Mouse (Mus musculus): ENCODE results near the gene Hnf1a. TPM values are rescaled to one million over a fixed set of nuclear protein-coding genes. Genes with fewer than 3 reads are reported as not detected.

The Hnf1a gene
- total and polyA plus RNA-seq, 2 experiments from 2014 or later, result not detected

- DNase-seq (ENCODE audit: low spot score) (no peak), ATAC-seq (ENCODE audit: insufficient read depth, low read depth) (no peak)
- 85% methylated on average over 9 of the region's 9 CpGs for WGBS
- TF ChIP-seq EP300 (IDR thresholded peaks at IDR 0.05; ENCODE audit: low read depth) (no peak), CTCF (IDR thresholded peaks at IDR 0.05; ENCODE audit: low read depth) (no peak)
- H3K36me3 ChIP-seq (replicated peaks; ENCODE audit: control insufficient read depth, insufficient read depth, low read length), result no peaks in the 10 kb centered on the region
- H3K9me3 ChIP-seq (replicated peaks; ENCODE audit: control insufficient read depth, low read length), result no peaks in the 10 kb centered on the region
- no peak overlapping the region for H3K27ac ChIP-seq (ENCODE audit: low read depth)
- H3K27me3 ChIP-seq (ENCODE audit: control insufficient read depth, insufficient read depth, low read length), result peaks cover 31% of the 10 kb centered on the region
- H3K9ac ChIP-seq (replicated peaks; ENCODE audit: low read depth, low read length), result no peak overlapping the region
- H3K4me2 ChIP-seq (ENCODE audit: low read depth, low read length), result no peak overlapping the region
- no peaks in the 10 kb centered on the region for H3K4me1 ChIP-seq (ENCODE audit: control insufficient read depth, insufficient read depth)
- H3K4me3 ChIP-seq (ENCODE audit: low read depth, low read length), result no peak overlapping the region
These were observed 1.3 kb upstream of the Hnf1a start for GRCm38 (mm10) chr5:114972201-114972600.

- Histone ChIP-seq H3K9ac (replicated peaks; ENCODE audit: low read depth, low read length) (no peak overlapping the region), H3K36me3 (replicated peaks; ENCODE audit: control insufficient read depth, insufficient read depth, low read length) (no peaks in the 10 kb centered on the region), H3K4me2 (ENCODE audit: low read depth, low read length) (no peak overlapping the region), H3K4me1 (ENCODE audit: control insufficient read depth, insufficient read depth) (peaks cover 9% of the 10 kb centered on the region), H3K9me3 (replicated peaks; ENCODE audit: control insufficient read depth, low read length) (no peaks in the 10 kb centered on the region), H3K27me3 (ENCODE audit: control insufficient read depth, insufficient read depth, low read length) (peaks cover 31% of the 10 kb centered on the region), H3K27ac (ENCODE audit: low read depth) (no peak overlapping the region), H3K4me3 (ENCODE audit: low read depth, low read length) (no peak overlapping the region)
- DNase-seq (ENCODE audit: low spot score) (no peak), ATAC-seq (ENCODE audit: insufficient read depth, low read depth) (no peak)
- TF ChIP-seq CTCF (IDR thresholded peaks at IDR 0.05; ENCODE audit: low read depth) (no peak), EP300 (IDR thresholded peaks at IDR 0.05; ENCODE audit: low read depth) (no peak)
- WGBS, result 54% methylated on average over 13 of the region's 13 CpGs
These were observed 1.2 kb downstream of the Hnf1a start for GRCm38 (mm10) chr5:114969609-114970215.

GRCm38 (mm10) chr5:114969064-114969463 is 1.8 kb downstream of the Hnf1a start:
- TF ChIP-seq EP300 (IDR thresholded peaks at IDR 0.05; ENCODE audit: low read depth) (no peak), CTCF (IDR thresholded peaks at IDR 0.05; ENCODE audit: low read depth) (no peak)
- no peaks in the 10 kb centered on the region for H3K9me3 ChIP-seq (replicated peaks; ENCODE audit: control insufficient read depth, low read length)
- H3K4me1 ChIP-seq (ENCODE audit: control insufficient read depth, insufficient read depth), result peaks cover 15% of the 10 kb centered on the region
- peaks cover 31% of the 10 kb centered on the region for H3K27me3 ChIP-seq (ENCODE audit: control insufficient read depth, insufficient read depth, low read length)
- ATAC-seq (ENCODE audit: insufficient read depth, low read depth), result no peak
- 19% methylated on average over 4 of the region's 4 CpGs for WGBS
- DNase-seq (ENCODE audit: low spot score), result no peak
- no peak overlapping the region for H3K9ac ChIP-seq (replicated peaks; ENCODE audit: low read depth, low read length)
- H3K4me3 ChIP-seq (ENCODE audit: low read depth, low read length), result no peak overlapping the region
- no peaks in the 10 kb centered on the region for H3K36me3 ChIP-seq (replicated peaks; ENCODE audit: control insufficient read depth, insufficient read depth, low read length)
- no peak overlapping the region for H3K4me2 ChIP-seq (ENCODE audit: low read depth, low read length)
- H3K27ac ChIP-seq (ENCODE audit: low read depth), result no peak overlapping the region

GRCm38 (mm10) chr5:114968651-114969050 is 2.2 kb downstream of the Hnf1a start:
- Histone ChIP-seq H3K4me2 (ENCODE audit: low read depth, low read length) (no peak overlapping the region), H3K9me3 (replicated peaks; ENCODE audit: control insufficient read depth, low read length) (no peaks in the 10 kb centered on the region), H3K27me3 (ENCODE audit: control insufficient read depth, insufficient read depth, low read length) (peaks cover 31% of the 10 kb centered on the region), H3K4me3 (ENCODE audit: low read depth, low read length) (no peak overlapping the region), H3K4me1 (ENCODE audit: control insufficient read depth, insufficient read depth) (peaks cover 16% of the 10 kb centered on the region), H3K9ac (replicated peaks; ENCODE audit: low read depth, low read length) (no peak overlapping the region), H3K27ac (ENCODE audit: low read depth) (no peak overlapping the region), H3K36me3 (replicated peaks; ENCODE audit: control insufficient read depth, insufficient read depth, low read length) (no peaks in the 10 kb centered on the region)
- ATAC-seq (ENCODE audit: insufficient read depth, low read depth), result no peak
- DNase-seq (ENCODE audit: low spot score), result no peak
- WGBS, result 35% methylated on average over 7 of the region's 7 CpGs
- no peak for TF ChIP-seq CTCF (IDR thresholded peaks at IDR 0.05; ENCODE audit: low read depth)
- TF ChIP-seq EP300 (IDR thresholded peaks at IDR 0.05; ENCODE audit: low read depth), result no peak

GRCm38 (mm10) chr5:114967523-114968268 is 3.2 kb downstream of the Hnf1a start:
- Histone ChIP-seq H3K9me3 (replicated peaks; ENCODE audit: control insufficient read depth, low read length) (no peaks in the 10 kb centered on the region), H3K36me3 (replicated peaks; ENCODE audit: control insufficient read depth, insufficient read depth, low read length) (no peaks in the 10 kb centered on the region), H3K9ac (replicated peaks; ENCODE audit: low read depth, low read length) (no peak overlapping the region), H3K4me2 (ENCODE audit: low read depth, low read length) (no peak overlapping the region), H3K4me1 (ENCODE audit: control insufficient read depth, insufficient read depth) (peaks cover 16% of the 10 kb centered on the region), H3K4me3 (ENCODE audit: low read depth, low read length) (no peak overlapping the region), H3K27ac (ENCODE audit: low read depth) (no peak overlapping the region), H3K27me3 (ENCODE audit: control insufficient read depth, insufficient read depth, low read length) (peaks cover 31% of the 10 kb centered on the region)
- DNase-seq (ENCODE audit: low spot score) (no peak), ATAC-seq (ENCODE audit: insufficient read depth, low read depth) (no peak)
- no peak for TF ChIP-seq CTCF (IDR thresholded peaks at IDR 0.05; ENCODE audit: low read depth)
- TF ChIP-seq EP300 (IDR thresholded peaks at IDR 0.05; ENCODE audit: low read depth), result no peak
- 27% methylated on average over 14 of the region's 14 CpGs for WGBS
